Mouse (Mus musculus): ENCODE results near the gene Mxra8. TPM values are rescaled to one million over a fixed set of nuclear protein-coding genes. Genes with fewer than 3 reads are reported as not detected.

The Mxra8 gene
- polyA plus RNA-seq, 1 experiment from 2014 or later = 17.9 TPM

DNA sequence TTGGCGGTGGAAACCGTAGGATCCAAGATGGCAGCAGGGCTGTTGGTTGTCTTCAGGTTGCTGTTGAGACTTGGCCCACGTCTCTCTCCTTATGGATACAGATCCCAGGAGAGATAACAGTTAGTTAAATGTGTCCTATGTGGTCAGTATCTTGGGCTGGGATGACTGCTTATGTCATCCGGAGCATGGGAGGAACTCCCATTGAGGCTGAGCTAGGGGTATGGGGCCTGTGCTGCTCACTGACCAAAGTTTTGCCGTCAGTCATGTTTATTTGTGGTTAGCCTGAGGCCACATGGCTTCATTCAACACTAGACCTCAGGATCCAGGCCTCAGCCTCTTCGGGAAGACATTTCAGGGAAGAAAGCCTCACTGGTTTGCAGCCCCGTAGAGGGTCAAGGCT is 31.9 kb downstream of the Mxra8 start:
- H3K36me3 ChIP-seq = peaks cover 46% of the 10 kb centered on the region

DNA sequence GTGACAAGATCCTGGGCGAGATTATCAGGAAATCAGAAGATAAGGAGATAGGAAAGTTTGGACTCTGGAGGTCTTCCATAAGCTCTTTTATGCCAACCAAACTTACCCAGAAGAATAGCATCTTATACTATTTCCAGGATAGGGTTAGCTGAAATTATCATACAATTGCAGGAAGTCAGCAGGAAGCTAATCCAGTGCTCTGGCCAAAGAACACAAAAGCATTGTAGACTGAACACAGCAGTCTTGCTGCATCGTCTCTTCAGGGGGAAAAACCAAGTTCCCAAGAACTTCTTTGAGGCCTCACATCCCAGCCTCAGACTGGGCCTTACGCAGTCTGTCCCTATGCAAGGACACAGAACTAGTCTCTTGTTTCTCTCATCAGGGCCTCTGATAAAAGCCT is 44.1 kb downstream of the Mxra8 start:
- Histone ChIP-seq H3K4me3 (replicated peaks) (no peak overlapping the region), H3K9ac (replicated peaks) (no peak overlapping the region), H3K9me3 (no peaks in the 10 kb centered on the region), H3K4me2 (replicated peaks) (no peak overlapping the region), H3K27me3 (no peaks in the 10 kb centered on the region), H3K4me1 (replicated peaks) (no peaks in the 10 kb centered on the region), H3K27ac (no peak overlapping the region), H3K36me3 (peaks cover 56% of the 10 kb centered on the region)
- WGBS = 85% methylated on average over 3 of the region's 3 CpGs
- ATAC-seq = no peak

More for the DNA sequence above, 31.9 kb downstream of the Mxra8 start:
- Histone ChIP-seq H3K9ac (replicated peaks) (no peak overlapping the region), H3K27ac (no peak overlapping the region), H3K4me3 (replicated peaks) (peak overlapping the region; percentile 2; the same call in 1 of the 2 replicates), H3K9me3 (no peaks in the 10 kb centered on the region), H3K4me2 (replicated peaks) (no peak overlapping the region), H3K27me3 (no peaks in the 10 kb centered on the region), H3K4me1 (replicated peaks) (peaks cover 33% of the 10 kb centered on the region)
- ATAC-seq = no peak
- 94% methylated on average over 7 of the region's 7 CpGs for WGBS

- H3K9ac ChIP-seq (replicated peaks) = no peak overlapping the region
- no peak overlapping the region for H3K27ac ChIP-seq
- peaks cover 60% of the 10 kb centered on the region for H3K36me3 ChIP-seq
- H3K4me2 ChIP-seq (replicated peaks) = no peak overlapping the region
- 92% methylated on average over 5 of the region's 5 CpGs for WGBS
- H3K4me3 ChIP-seq (replicated peaks) = no peak overlapping the region
- peaks cover 14% of the 10 kb centered on the region for H3K4me1 ChIP-seq (replicated peaks)
- no peaks in the 10 kb centered on the region for H3K9me3 ChIP-seq
- H3K27me3 ChIP-seq = no peaks in the 10 kb centered on the region
- ATAC-seq = no peak
Measured at GRCm38 (mm10) chr4:155886330-155886729, 46.9 kb downstream of the Mxra8 start.

GRCm38 (mm10) chr4:155887674-155888073 is 48.2 kb downstream of the Mxra8 start:
- WGBS = 91% methylated on average over 10 of the region's 10 CpGs

DNA sequence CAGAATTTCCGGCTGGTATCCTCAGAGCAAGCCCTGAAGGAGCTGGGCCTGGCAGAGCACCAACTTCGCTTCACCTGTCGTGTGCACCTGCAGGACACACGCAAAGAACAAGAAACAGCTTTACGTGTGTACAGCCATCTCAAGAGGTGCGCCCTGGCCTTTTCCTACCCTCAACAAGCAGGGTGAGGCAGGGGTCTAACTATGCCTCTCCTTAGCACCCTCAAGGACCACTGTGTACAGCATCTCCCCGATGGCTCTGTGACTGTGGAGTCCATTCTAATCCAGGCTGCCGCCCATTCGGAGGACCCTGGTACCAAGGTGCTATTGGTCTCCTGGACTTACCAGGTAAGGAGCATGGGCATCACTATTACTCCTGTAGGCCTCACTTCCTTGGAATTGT is 48.7 kb downstream of the Mxra8 start:
- peaks cover 59% of the 10 kb centered on the region for H3K36me3 ChIP-seq
- 94% methylated on average over 9 of the region's 9 CpGs for WGBS

More at GRCm38 (mm10) chr4:155887674-155888073, 48.2 kb downstream of the Mxra8 start:
- peaks cover 15% of the 10 kb centered on the region for H3K4me1 ChIP-seq (replicated peaks)
- H3K27me3 ChIP-seq = no peaks in the 10 kb centered on the region
- no peak overlapping the region for H3K9ac ChIP-seq (replicated peaks)
- H3K9me3 ChIP-seq = no peaks in the 10 kb centered on the region
- H3K27ac ChIP-seq = no peak overlapping the region
- no peak for ATAC-seq
- no peak overlapping the region for H3K4me3 ChIP-seq (replicated peaks)
- no peak overlapping the region for H3K4me2 ChIP-seq (replicated peaks)
- H3K36me3 ChIP-seq = peaks cover 59% of the 10 kb centered on the region

GRCm38 (mm10) chr4:155889316-155889715 is 49.8 kb downstream of the Mxra8 start:
- Histone ChIP-seq H3K4me2 (replicated peaks) (no peak overlapping the region), H3K36me3 (peaks cover 56% of the 10 kb centered on the region), H3K4me3 (replicated peaks) (no peak overlapping the region), H3K4me1 (replicated peaks) (peaks cover 31% of the 10 kb centered on the region), H3K27ac (no peak overlapping the region), H3K27me3 (no peaks in the 10 kb centered on the region), H3K9me3 (no peaks in the 10 kb centered on the region), H3K9ac (replicated peaks) (no peak overlapping the region)
- ATAC-seq = no peak
- WGBS = 89% methylated on average over 5 of the region's 5 CpGs

More for the DNA sequence above, 48.7 kb downstream of the Mxra8 start:
- Histone ChIP-seq H3K4me2 (replicated peaks) (no peak overlapping the region), H3K4me3 (replicated peaks) (no peak overlapping the region), H3K27ac (no peak overlapping the region), H3K27me3 (no peaks in the 10 kb centered on the region), H3K9ac (replicated peaks) (no peak overlapping the region), H3K4me1 (replicated peaks) (peaks cover 20% of the 10 kb centered on the region), H3K9me3 (no peaks in the 10 kb centered on the region)
- ATAC-seq = no peak

GRCm38 (mm10) chr4:155891011-155891471 is 51.6 kb downstream of the Mxra8 start:
- peak overlapping the region; percentile 97 for H3K4me3 ChIP-seq (replicated peaks)
- peak overlapping the region; percentile 99; the same call in 1 of the 2 replicates for H3K27ac ChIP-seq
- no peaks in the 10 kb centered on the region for H3K9me3 ChIP-seq
- peak overlapping the region; percentile 98 for H3K9ac ChIP-seq (replicated peaks)
- H3K4me1 ChIP-seq (replicated peaks) = peaks cover 49% of the 10 kb centered on the region
- peak overlapping the region; percentile 99 for H3K4me2 ChIP-seq (replicated peaks)
- peaks cover 43% of the 10 kb centered on the region for H3K36me3 ChIP-seq
- WGBS = 0% methylated on average over 34 of the region's 34 CpGs
- H3K27me3 ChIP-seq = no peaks in the 10 kb centered on the region
- ATAC-seq = peak; percentile 0; the same call in 1 of the 2 replicates

DNA sequence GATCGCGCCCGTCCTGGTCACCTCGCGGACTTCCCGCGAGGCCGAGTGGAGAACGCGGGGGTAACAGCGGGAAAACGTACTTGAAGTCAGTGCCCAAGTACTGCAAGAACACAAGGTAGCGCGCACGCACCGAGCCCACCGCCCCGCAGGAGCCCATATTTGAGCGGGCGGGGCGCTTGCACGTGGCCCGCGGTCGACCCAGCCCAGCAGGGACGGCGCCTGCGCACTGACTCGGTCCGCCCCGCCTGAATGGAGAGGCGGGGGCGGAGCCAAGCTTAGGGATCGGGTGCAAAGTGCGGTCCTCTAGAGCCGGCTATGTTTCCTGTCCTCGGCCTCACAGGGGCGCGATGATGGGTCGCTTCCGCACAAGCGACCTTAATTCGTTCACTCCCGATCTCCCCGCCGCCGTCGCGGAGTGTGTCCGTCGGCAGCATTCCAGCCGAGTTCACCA is 52.1 kb downstream of the Mxra8 start, which contains the start of the genes Pusl1 and Acap3:
Pusl1 (minus strand) TSS at position 231 of the 451 bp plus-strand sequence.
Acap3 (plus strand) TSS at position 272 of the 451 bp plus-strand sequence.
- peak; percentile 85 for ATAC-seq
- Histone ChIP-seq H3K27me3 (no peaks in the 10 kb centered on the region), H3K4me1 (replicated peaks) (peaks cover 49% of the 10 kb centered on the region), H3K4me3 (replicated peaks) (peak within 1 kb of the TSS; percentile 97), H3K9me3 (no peaks in the 10 kb centered on the region), H3K36me3 (peaks cover 43% of the 10 kb centered on the region), H3K9ac (replicated peaks) (peak within 1 kb of the TSS; percentile 98), H3K27ac (peak within 1 kb of the TSS; percentile 99), H3K4me2 (replicated peaks) (peak within 1 kb of the TSS; percentile 99)
- WGBS = under 1% methylated on average over 52 of the region's 52 CpGs

- H3K4me3 ChIP-seq (replicated peaks) = peak overlapping the region; percentile 97
- peaks cover 43% of the 10 kb centered on the region for H3K36me3 ChIP-seq
- H3K4me2 ChIP-seq (replicated peaks) = peak overlapping the region; percentile 99
- H3K9me3 ChIP-seq = no peaks in the 10 kb centered on the region
- peak; percentile 91 for ATAC-seq
- under 1% methylated on average over 48 of the region's 56 CpGs for WGBS
- H3K9ac ChIP-seq (replicated peaks) = peak overlapping the region; percentile 98
- H3K27me3 ChIP-seq = no peaks in the 10 kb centered on the region
- peak overlapping the region; percentile 99 for H3K27ac ChIP-seq
- H3K4me1 ChIP-seq (replicated peaks) = peaks cover 49% of the 10 kb centered on the region
Measured at GRCm38 (mm10) chr4:155892017-155892416, 52.5 kb downstream of the Mxra8 start.

GRCm38 (mm10) chr4:155892438-155893211 is 53.1 kb downstream of the Mxra8 start:
- 5% methylated on average over 37 of the region's 37 CpGs for WGBS
- Histone ChIP-seq H3K36me3 (peaks cover 39% of the 10 kb centered on the region), H3K4me1 (replicated peaks) (peaks cover 49% of the 10 kb centered on the region), H3K9ac (replicated peaks) (peak overlapping the region; percentile 98), H3K9me3 (no peaks in the 10 kb centered on the region), H3K27me3 (no peaks in the 10 kb centered on the region), H3K27ac (peak overlapping the region; percentile 99), H3K4me3 (replicated peaks) (peak overlapping the region; percentile 97), H3K4me2 (replicated peaks) (peak overlapping the region; percentile 99)
- peak; percentile 59; the same call in 1 of the 2 replicates for ATAC-seq

- ATAC-seq = no peak
- peak overlapping the region; percentile 99 for H3K4me2 ChIP-seq (replicated peaks)
- peaks cover 37% of the 10 kb centered on the region for H3K36me3 ChIP-seq
- 71% methylated on average over 8 of the region's 8 CpGs for WGBS
- H3K27ac ChIP-seq = no peak overlapping the region
- H3K27me3 ChIP-seq = no peaks in the 10 kb centered on the region
- H3K9ac ChIP-seq (replicated peaks) = peak overlapping the region; percentile 98
- H3K4me3 ChIP-seq (replicated peaks) = peak overlapping the region; percentile 97
- H3K9me3 ChIP-seq = no peaks in the 10 kb centered on the region
- H3K4me1 ChIP-seq (replicated peaks) = peaks cover 49% of the 10 kb centered on the region
Measured at GRCm38 (mm10) chr4:155893212-155893690, 53.8 kb downstream of the Mxra8 start.

Data from midbrain, embryonic 13.5 days (tissue).